Mouse (Mus musculus) G1E (cell line): ENCODE results near the gene Def6. TPM values are rescaled to one million over a fixed set of nuclear protein-coding genes. Genes with fewer than 3 reads are reported as not detected.

Experiments used
- ATAC-seq: 2 replicates; pipeline ENCODE4 v1.8.0; 2016; ENCODE audit warnings: mild to moderate bottlenecking; ENCODE audit not compliant: insufficient number of reproducible peaks, poor library complexity, low FRiP score, severe bottlenecking; ENCODE audit errors: extremely low read depth
- DNase-seq: peaks from one replicate; pipeline ENCODE4 v3.0.0; 2012; ENCODE audit warnings: low spot score
- H3K27me3 ChIP-seq: 2 replicates; pipeline ENCODE4 v1.6.1; 2012; ENCODE audit warnings: mild to moderate bottlenecking, low read length, inconsistent platforms; ENCODE audit not compliant: insufficient read depth
- H3K36me3 ChIP-seq: replicated peaks from 2 replicates; pipeline ENCODE3; 2012; ENCODE audit warnings: mild to moderate bottlenecking, inconsistent platforms
- H3K4me1 ChIP-seq: 2 replicates; pipeline ENCODE4 v1.6.1; 2012; ENCODE audit warnings: low read depth, low read length, inconsistent platforms, mixed read lengths; ENCODE audit not compliant: insufficient read depth
- H3K4me3 ChIP-seq: 2 replicates; pipeline ENCODE4 v1.5.1; 2012; ENCODE audit warnings: low read depth, mild to moderate bottlenecking, inconsistent platforms, low read length, moderate library complexity, mixed read lengths
- H3K9me3 ChIP-seq: replicated peaks from 2 replicates; pipeline ENCODE4 v1.6.1; 2012; ENCODE audit warnings: inconsistent platforms
- CTCF ChIP-seq: IDR thresholded peaks from 2 replicates; pipeline ENCODE4 v1.5.1; 2012; ENCODE audit warnings: low read depth, low read length, inconsistent platforms, mixed read lengths
- GATA1 ChIP-seq: IDR thresholded peaks from 2 replicates; pipeline ENCODE4 v1.6.1; 2012; ENCODE audit warnings: borderline replicate concordance, low read length, inconsistent platforms, mixed read lengths
- GATA2 ChIP-seq: IDR thresholded peaks from 2 replicates; pipeline ENCODE4 v1.6.1; 2012; ENCODE audit warnings: low read depth, low read length, inconsistent platforms, borderline replicate concordance
- POLR2AphosphoS5 ChIP-seq: IDR thresholded peaks from 2 replicates; pipeline ENCODE4 v1.6.1; 2012; ENCODE audit warnings: low read depth, low read length, inconsistent platforms; ENCODE audit not compliant: insufficient replicate concordance
- TAL1 ChIP-seq: conservative IDR thresholded peaks from 2 replicates; pipeline ENCODE4 v1.6.1; 2012; ENCODE audit warnings: low read depth, low read length, inconsistent platforms, mixed read lengths
- polyA plus RNA-seq: library from polyadenylated mRNA; stranded (reverse); fragments of >175 nt; gene quantifications from 2 replicates; pipeline ENCODE4 v1.2.3, GENCODE M21; 2012
- total RNA-seq, 2 experiments: library from RNA; stranded (forward) in 1 of 2; stranded (reverse) in 1 of 2; fragments of 200-1000 nt in 1 of 2; fragments of >200 nt in 1 of 2; fragmentation: Nextera tagmentation in 1 of 2; gene quantifications; 2 replicates each; pipeline ENCODE4 v1.2.3; 2014 to 2017

The Def6 gene
- total and polyA plus RNA-seq, 3 experiments = 38.5 to 308 (median 113) TPM

DNA sequence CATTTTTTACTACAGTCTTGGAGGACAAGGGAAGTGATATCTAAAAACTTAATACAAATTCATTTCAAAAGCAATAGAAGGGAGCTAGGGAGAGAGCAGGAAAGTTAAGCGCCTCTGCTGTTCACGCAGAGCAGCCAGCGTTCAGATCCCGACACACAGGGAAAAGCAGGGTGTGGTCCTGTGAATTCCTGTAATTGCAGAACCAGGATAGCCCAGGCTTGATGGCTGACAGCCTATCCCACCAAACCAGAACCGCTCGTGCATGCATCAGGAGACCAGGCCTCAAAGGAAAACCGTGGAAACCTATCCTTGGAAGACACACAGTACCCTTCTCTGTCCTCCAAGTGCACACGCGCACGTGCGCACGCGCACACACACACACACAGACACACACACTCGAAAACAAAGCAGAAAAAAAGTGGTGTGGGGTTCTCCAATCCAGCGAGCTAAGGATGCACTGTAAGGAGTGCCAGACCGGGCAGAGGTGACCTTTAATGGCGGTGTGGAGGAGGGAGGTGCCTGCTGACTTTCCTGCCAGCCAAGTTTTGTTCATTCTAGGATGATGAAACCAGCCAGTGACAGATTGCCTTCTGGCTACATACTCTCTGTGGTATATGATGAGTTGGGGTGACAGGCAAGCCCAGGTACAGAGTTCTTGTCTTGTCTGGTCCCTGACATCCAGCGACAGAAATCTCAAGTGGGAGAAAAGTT lies 23.6 kb downstream of the Def6 start:
- DNase-seq = no peak
- TF ChIP-seq GATA2 (no peak), TAL1 (no peak), POLR2AphosphoS5 (no peak), CTCF (no peak), GATA1 (no peak)
- Histone ChIP-seq H3K27me3 (no peaks in the 10 kb centered on the region; the same call in 1 of the 2 replicates), H3K9me3 (no peaks in the 10 kb centered on the region), H3K4me1 (peaks cover 49% of the 10 kb centered on the region), H3K4me3 (no peak overlapping the region), H3K36me3 (peaks cover 72% of the 10 kb centered on the region)
- ATAC-seq = no peak

DNA sequence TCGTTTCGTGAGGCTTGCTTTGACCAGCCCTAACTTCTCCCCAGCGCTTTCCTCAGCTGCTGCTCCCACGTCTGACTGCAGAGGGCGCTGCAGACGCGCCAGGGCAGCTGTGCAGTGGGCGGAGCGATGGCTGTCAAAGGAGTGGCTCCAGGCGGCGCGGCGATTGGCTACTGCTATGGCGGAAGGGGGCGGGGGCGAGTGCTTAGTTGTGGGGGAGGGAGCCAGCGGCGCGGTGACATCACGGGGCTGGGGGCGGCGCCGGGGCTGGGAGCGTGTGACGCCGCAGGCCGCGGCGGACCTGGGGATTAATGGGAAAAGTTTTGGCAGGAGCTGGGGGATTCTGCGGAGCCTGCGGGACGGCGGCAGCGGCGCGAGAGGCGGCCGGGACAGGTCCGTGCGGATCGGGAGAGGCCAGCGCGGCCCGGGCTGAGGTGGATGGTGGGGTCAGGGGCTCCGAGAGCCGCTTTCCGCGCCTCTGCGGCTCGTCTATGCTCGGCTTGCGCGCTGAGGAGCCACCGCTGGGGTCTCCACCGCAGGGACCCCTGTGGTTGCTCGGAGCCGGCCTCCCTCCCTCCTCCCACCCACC lies 25.0 kb downstream of the Def6 start, which contains the start of gene Ppard:
TSS of gene Ppard (plus strand) at position 226 of the 586 bp plus-strand sequence.
- Histone ChIP-seq H3K9me3 (no peaks in the 10 kb centered on the region), H3K36me3 (peaks cover 72% of the 10 kb centered on the region), H3K27me3 (no peaks in the 10 kb centered on the region; the same call in 1 of the 2 replicates), H3K4me1 (peaks cover 58% of the 10 kb centered on the region), H3K4me3 (peak within 1 kb of the TSS; percentile 84)
- TF ChIP-seq GATA2 (no peak), CTCF (peak; percentile 82)
- ATAC-seq = peak; percentile 87
- peak; percentile 93 for DNase-seq

DNA sequence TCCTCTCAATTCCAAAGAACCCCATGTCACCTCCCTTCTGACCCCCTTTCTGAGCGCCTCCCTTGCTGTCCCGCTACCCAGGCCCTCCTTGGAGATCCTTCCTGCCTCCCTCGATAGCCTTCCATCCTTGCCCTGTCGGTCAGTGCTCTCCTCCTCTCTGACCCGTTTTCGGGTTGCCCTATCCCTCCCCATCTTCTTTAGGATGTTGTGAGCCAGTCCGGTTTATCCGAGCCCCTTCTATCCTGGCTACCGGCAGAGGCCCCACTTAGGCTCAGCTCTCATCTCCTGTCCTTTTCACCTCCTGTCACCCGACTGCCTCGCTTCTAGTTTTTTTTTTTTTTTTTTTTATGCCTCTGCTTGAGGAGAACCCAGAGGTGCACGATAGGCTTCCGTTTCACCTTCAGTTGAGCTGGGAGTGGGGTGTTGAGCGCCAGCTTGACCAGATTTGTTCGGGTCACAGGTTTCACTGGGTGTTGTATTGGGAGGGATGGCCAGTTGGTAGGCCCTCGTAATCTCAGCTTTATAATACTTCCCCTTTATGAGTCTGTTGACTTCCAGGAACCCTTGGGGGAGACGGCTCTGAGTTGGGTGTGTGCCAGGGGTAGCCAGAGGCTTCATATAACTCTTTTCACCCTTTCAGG lies 25.6 kb downstream of the Def6 start:
- ATAC-seq = no peak; the same call in 1 of the 2 replicates
- no peak for TF ChIP-seq GATA1
- TF ChIP-seq GATA2 = no peak
- TF ChIP-seq POLR2AphosphoS5 = no peak
- no peak for TF ChIP-seq CTCF
- no peak for TF ChIP-seq TAL1
- Histone ChIP-seq H3K9me3 (no peaks in the 10 kb centered on the region), H3K4me3 (peak overlapping the region; percentile 84), H3K4me1 (peaks cover 62% of the 10 kb centered on the region), H3K27me3 (no peaks in the 10 kb centered on the region; the same call in 1 of the 2 replicates), H3K36me3 (peaks cover 72% of the 10 kb centered on the region)
- DNase-seq = peak; percentile 68

DNA sequence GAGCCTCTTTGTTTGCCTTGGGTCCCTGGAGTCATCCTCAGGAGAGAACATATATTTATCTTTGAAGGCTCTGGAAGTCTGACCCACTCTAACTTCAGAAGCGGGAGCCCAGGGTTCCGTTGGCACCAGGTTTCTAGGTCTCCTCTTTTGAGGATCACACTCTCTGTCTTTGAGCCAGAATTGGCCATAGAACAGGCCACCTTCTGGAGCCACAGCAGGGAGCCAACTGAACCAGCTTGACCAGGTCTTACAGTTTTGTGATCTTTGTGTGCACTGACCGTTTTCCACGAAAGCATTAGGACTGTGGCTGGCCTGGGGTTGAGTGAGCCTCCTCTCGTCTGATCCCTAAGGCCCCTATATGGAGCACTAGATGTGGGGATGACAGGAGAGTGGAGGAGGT lies 27.1 kb downstream of the Def6 start:
- H3K4me3 ChIP-seq = no peak overlapping the region
- peaks cover 70% of the 10 kb centered on the region for H3K36me3 ChIP-seq
- peaks cover 67% of the 10 kb centered on the region for H3K4me1 ChIP-seq

DNA sequence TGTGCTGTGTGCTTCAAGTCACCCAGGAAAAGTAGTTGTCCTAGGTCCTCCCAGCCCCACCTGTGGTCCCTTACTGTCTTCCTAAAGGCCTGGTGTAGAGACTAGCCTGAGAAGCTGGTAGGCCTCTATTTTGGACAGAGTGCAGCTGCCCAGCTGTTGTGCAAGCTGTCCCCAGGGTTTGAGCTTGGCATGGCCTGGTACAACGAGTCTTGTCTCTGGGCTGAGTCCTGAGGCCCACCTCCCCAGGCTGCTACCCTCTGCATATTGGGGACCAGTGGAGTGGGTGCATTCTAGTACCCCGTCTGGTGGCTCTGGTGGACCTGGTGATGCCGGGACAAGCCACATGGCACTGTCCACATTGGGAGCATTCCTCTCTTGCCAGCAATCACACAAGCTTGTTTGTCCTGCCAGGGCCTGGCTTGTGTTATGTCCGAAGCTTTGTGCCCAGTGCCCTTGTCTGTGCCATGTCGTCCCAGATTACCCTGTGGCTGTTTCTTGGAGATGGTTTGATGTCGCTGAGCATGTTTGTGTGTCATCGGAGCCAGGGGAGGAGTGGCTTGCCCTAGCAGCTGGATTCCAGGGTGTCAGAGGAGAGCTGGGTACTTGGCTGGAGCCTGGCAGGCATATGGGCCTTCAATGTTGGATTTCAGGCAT lies 28.5 kb downstream of the Def6 start:
- DNase-seq = no peak
- Histone ChIP-seq H3K9me3 (no peaks in the 10 kb centered on the region), H3K36me3 (peaks cover 71% of the 10 kb centered on the region), H3K4me1 (peaks cover 65% of the 10 kb centered on the region), H3K4me3 (no peak overlapping the region), H3K27me3 (no peaks in the 10 kb centered on the region)
- no peak for ATAC-seq
- TF ChIP-seq TAL1 = no peak
- no peak for TF ChIP-seq POLR2AphosphoS5
- no peak for TF ChIP-seq CTCF
- no peak for TF ChIP-seq GATA1
- no peak for TF ChIP-seq GATA2

More for the DNA sequence above, 27.1 kb downstream of the Def6 start:
- H3K9me3 ChIP-seq = no peaks in the 10 kb centered on the region
- DNase-seq (no peak), ATAC-seq (no peak)
- TF ChIP-seq TAL1 (no peak), CTCF (no peak), GATA1 (no peak), GATA2 (no peak), POLR2AphosphoS5 (no peak)
- no peaks in the 10 kb centered on the region for H3K27me3 ChIP-seq

DNA sequence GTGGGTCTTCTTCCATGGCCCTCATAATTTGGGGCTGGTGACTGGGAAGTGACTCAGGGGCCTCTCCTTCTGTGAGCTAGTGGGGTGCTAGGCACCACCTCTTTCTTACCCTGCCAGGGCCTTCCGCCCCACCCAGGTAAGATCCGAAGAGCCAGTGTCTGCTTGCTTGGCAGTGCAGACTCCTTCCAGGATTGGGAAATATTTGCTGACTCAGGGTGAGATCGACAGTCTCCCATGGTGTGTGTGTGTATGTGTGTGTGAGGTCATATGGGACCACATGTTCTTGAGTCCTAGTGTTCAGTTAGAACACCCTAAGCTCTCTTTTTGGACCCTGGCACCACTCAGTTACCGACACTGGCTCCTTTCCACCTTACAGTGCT lies 29.0 kb downstream of the Def6 start:
- H3K36me3 ChIP-seq = peaks cover 74% of the 10 kb centered on the region
- DNase-seq (no peak), ATAC-seq (no peak)
- no peak overlapping the region for H3K4me3 ChIP-seq
- no peaks in the 10 kb centered on the region for H3K9me3 ChIP-seq
- TF ChIP-seq TAL1 (no peak), GATA2 (no peak), GATA1 (no peak), POLR2AphosphoS5 (no peak), CTCF (no peak)
- peaks cover 61% of the 10 kb centered on the region for H3K4me1 ChIP-seq
- no peaks in the 10 kb centered on the region for H3K27me3 ChIP-seq
